Mouse (Mus musculus) gonadal fat pad, adult 2 months (tissue): ENCODE measurements around the gene Spata22. TPM values are rescaled to one million over a fixed set of nuclear protein-coding genes. Genes with fewer than 3 reads are reported as not detected.

Source experiments
- polyA plus RNA-seq: library from polyadenylated mRNA; depleted of rRNA; stranded (reverse); fragments of >200 nt; gene quantifications from 2 replicates; pipeline ENCODE4 v1.2.3, GENCODE M21; 2012; rRNA removed

Spata22 gene
- polyA plus RNA-seq, 1 experiment: 0.22 TPM

Other genes with a start within 250 kb of the Spata22 start
- 4.4 and 5.6 TPM in 2 replicates for gene Itgae, start 239.2 kb upstream of the Spata22 start, polyA plus RNA-seq
- 0.66 and 1.3 TPM in 2 replicates for gene Haspin, start 191.4 kb upstream of the Spata22 start, polyA plus RNA-seq
- gene P2rx5, start 169.3 kb upstream of the Spata22 start, polyA plus RNA-seq: 1.8 TPM in 2 replicates
- 45.7 and 63.7 TPM in 2 replicates for gene Emc6, start 152.7 kb upstream of the Spata22 start, polyA plus RNA-seq
- 75.6 and 105 TPM in 2 replicates for gene Tax1bp3, start 152.7 kb upstream of the Spata22 start, polyA plus RNA-seq
- 21.1 and 21.7 TPM in 2 replicates for gene Ctns, start 130.7 kb upstream of the Spata22 start, polyA plus RNA-seq
- 11.5 and 11.8 TPM in 2 replicates for gene Shpk, start 130.3 kb upstream of the Spata22 start, polyA plus RNA-seq
- gene Trpv1, start 95.4 kb upstream of the Spata22 start, polyA plus RNA-seq: 3.6 and 4.5 TPM in 2 replicates
- 0.18 and 0.25 TPM in 2 replicates for gene Trpv3, start 62.4 kb upstream of the Spata22 start, polyA plus RNA-seq
- gene Aspa, start 145 bp upstream of the Spata22 start, polyA plus RNA-seq: 8.6 and 12.7 TPM in 2 replicates
- gene Gm49340, start within 50 bp of the Spata22 start, polyA plus RNA-seq: 0.04 TPM in 1 of 2 replicates, not detected in the other
- 0.23 and 0.34 TPM in 2 replicates for gene Olfr20, start 21.0 kb downstream of the Spata22 start, polyA plus RNA-seq
- gene Olfr376, start 41.5 kb downstream of the Spata22 start, polyA plus RNA-seq: not detected in 2 replicates
- gene Olfr1, start 69.9 kb downstream of the Spata22 start, polyA plus RNA-seq: not detected in 2 replicates
- gene Olfr378, start 98.7 kb downstream of the Spata22 start, polyA plus RNA-seq: not detected in 2 replicates
- gene Olfr380, start 127.8 kb downstream of the Spata22 start, polyA plus RNA-seq: not detected in 2 replicates
- not detected in 2 replicates for gene Olfr381, start 161.9 kb downstream of the Spata22 start, polyA plus RNA-seq
- not detected in 2 replicates for gene Olfr382, start 187.5 kb downstream of the Spata22 start, polyA plus RNA-seq